Mouse (Mus musculus) ZHBTc4 (cell line): ENCODE measurements around the gene Jmjd1c.

Experiments
- DNase-seq: peaks from one replicate; pipeline ENCODE4 v3.0.0-alpha.2; 2011; ENCODE audit warnings: low read depth, low spot score

Gene Jmjd1c

GRCm38 (mm10) chr10:67126859-67127758, 31.2 kb downstream of the Jmjd1c start:
- peak; percentile 45 for DNase-seq

GRCm38 (mm10) chr10:67129531-67129930, 33.6 kb downstream of the Jmjd1c start:
- no peak for DNase-seq

GRCm38 (mm10) chr10:67131709-67132108, 35.8 kb downstream of the Jmjd1c start:
- no peak for DNase-seq

DNA sequence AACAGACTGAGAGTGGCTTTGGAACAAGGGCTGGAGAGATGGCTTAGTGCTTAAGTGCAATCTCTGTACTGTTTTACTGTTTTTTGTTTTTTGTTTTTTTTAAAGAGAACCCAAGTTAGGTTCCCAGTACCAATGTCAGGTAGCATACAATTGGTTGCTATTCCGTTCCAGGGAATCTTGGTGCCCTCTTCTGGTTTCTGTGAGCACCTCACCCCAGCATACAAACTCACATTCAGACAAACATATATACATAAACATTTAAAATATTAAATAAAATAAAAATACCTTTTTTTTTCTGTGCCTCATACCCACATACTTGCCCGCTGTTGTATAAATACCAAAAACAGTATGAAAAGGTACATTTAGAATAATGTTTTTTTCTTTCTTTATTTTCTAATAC, 38.4 kb downstream of the Jmjd1c start:
- peak; percentile 37 for DNase-seq

DNA sequence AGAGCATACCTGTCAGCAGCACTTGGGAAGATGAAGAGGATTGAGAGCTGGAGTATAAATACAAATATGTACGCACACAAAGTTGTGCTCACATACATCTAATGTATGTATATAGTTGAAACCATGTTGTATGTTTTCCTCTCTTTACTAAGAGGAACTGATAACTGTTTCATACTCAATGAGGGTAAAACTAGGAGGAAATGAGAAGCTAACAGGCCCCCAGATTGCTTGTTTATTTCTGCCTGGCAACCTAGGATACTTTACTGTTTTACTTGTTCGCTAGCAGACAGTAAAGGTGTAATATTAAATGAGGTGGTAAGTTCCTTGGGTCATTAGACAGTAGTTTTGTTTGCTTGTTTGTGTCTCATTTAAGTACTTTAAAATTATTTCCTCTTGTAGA, 41.5 kb downstream of the Jmjd1c start:
- no peak for DNase-seq

DNA sequence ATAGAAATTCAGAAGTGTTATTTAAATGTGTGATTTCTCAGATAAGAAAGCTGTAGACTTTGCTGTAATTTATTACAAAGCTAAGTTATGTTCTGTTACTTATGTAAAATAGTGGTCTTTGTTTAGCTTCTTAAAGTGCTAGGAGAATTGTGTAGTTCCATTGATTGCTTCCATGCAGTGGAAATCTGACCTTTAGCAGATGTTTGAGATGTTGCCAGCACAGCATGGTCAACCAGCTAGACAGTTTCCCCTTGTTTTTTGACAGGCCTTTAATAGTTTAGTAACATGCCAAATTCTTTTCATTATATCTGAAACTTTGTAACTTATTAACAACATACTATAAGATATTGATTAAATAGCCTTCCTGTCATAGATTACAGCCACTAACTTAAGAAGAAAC, 47.7 kb downstream of the Jmjd1c start:
- DNase-seq: no peak

DNA sequence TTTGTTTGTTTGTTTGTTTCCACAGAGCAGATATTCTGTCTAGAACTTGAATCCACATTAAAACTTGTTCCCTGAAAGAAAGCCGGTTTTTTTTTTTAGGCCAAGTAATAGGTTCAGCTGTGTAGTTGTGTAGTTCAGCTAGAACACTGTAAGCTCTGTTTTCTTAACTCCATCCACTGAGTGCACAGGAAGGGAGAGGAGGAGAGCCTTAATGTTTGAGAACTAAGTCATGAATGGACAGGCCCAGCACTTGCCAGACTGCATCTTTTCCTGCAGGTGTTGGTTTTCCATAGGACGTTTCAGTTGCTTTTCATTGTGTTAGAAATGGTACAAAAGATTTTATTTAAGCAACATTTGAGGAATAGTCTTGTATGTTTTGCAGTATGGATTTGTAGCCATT, 48.3 kb downstream of the Jmjd1c start:
- no peak for DNase-seq

GRCm38 (mm10) chr10:67145623-67146022, 49.7 kb downstream of the Jmjd1c start:
- DNase-seq: no peak

- peak; percentile 68 for DNase-seq
These were observed 55.8 kb downstream of the Jmjd1c start for GRCm38 (mm10) chr10:67151766-67152165.

- DNase-seq: no peak
These were observed 58.7 kb downstream of the Jmjd1c start for GRCm38 (mm10) chr10:67154647-67155046.

GRCm38 (mm10) chr10:67174049-67174448, 78.1 kb downstream of the Jmjd1c start:
- no peak for DNase-seq

DNA sequence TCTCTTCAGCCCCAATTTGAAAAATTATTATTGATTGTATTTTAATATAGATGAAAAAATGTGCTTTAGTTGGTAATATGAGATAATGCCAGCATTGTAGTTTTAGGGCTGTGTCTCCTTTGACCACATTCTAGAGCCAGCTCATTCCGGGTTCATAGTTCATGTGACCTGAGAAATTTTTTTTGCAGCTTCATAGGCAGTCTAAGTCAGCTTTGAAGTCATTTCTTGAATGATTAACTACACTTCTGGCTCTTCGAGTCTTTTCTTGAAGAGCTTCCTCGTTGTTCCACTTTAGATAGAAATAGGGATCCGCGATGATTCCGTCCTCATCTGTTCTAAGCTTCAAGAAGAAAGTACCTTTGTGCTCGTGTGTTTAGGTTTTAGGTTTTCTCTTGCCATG, 80.1 kb downstream of the Jmjd1c start:
- DNase-seq: no peak

GRCm38 (mm10) chr10:67176932-67177331, 81.0 kb downstream of the Jmjd1c start:
- no peak for DNase-seq

GRCm38 (mm10) chr10:67177410-67177809, 81.5 kb downstream of the Jmjd1c start:
- no peak for DNase-seq

GRCm38 (mm10) chr10:67180021-67180420, 84.1 kb downstream of the Jmjd1c start:
- DNase-seq: no peak

DNA sequence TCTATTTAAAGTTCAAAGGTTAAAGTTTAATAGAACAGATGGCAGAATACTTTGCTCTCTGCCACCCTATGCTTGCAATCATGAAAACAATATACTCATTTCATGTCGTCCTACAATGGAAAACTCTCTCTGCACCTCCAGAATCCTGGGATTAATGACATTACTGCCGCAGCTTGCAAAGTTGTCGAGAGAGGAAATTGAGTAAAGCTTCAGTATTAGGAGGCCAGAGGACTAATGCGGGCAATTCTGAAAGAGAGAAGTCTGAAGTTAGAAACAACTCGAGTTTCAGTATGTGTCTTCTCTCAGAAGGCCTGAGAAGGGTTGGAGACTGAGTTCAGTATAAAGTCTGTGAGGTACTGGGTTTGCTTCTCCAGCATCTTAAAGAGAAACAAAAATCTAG, 84.9 kb downstream of the Jmjd1c start:
- no peak for DNase-seq

DNA sequence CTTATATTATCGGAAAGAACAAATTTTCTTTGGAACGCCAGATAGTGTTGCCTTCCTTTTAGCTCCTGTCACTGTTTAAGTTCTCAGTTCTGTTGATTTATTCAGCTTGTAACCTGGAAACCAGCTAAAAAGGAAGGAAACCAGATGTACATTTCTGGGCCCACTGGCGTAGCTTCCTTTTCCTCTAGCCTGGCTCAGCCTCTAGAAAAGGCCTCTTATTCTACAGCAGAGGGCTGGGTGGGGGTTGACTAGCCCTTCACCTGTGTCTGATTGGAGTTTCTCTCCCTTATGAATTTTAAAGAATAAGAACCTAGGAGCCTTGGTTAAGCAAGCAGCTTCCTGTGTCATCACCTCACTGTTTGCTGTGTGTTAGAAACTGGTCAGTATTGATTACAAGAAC, 86.7 kb downstream of the Jmjd1c start:
- no peak for DNase-seq

- no peak for DNase-seq
These were observed 87.2 kb downstream of the Jmjd1c start for GRCm38 (mm10) chr10:67183086-67183485.

GRCm38 (mm10) chr10:67184441-67185070, 88.6 kb downstream of the Jmjd1c start:
- DNase-seq: no peak

GRCm38 (mm10) chr10:67185491-67186081, 89.7 kb downstream of the Jmjd1c start:
- DNase-seq: peak; percentile 62

GRCm38 (mm10) chr10:67186489-67186888, 90.6 kb downstream of the Jmjd1c start:
- DNase-seq: no peak

DNA sequence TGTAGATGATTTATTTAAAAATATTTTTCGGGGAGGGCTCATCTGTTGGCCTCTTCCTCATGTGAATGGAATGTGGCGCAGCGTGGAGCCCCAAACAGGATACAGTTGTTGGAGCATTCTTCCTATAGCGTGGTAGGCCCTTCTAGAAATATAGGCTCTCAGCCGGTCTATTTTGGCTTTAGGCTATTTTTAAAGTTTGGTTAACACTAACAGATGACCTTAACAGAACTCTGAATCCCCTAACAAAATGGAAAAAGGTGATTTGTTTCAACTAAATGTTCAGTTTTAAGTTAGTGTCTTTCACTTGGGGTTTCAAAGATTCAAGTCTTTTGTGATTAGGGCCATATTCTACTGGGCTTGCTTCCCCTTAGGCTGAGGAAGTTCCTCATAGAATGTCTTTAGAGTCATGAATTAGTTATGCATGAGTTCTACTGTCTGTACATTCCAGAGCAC, 91.1 kb downstream of the Jmjd1c start:
- DNase-seq: peak; percentile 39

GRCm38 (mm10) chr10:67187952-67188351, 92.0 kb downstream of the Jmjd1c start:
- DNase-seq: no peak
